In the genomic region with DNA sequence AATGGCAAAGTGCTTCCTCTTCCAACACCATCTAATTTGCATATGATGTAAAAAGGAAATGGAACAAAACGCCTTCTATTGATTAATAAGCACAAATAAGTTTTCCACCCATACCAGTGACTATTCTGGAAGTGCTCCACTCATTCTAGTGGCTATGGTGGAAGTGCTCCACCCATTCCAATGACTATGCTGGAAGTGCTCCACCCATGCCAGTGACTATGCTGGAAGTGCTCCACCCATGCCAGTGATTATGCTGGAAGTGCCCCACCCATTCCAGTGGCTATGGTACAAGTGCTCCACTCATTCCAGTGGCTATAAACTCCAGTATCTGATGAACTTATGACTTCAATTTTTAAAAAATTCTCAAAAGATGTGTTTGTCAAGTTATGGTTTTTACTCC, we compare ENCODE assay signal across 24 mouse cellular contexts.
DNase-seq lines count a peak whose midpoint lies in the region; ATAC-seq and TF ChIP-seq lines count a peak whose summit lies in the region.
"Had no signal": no experiment of that assay in that cellular context is flagged by ENCODE, and none has a peak within 500 bp of the region (broad histone marks: within the 10 kb centered on the region; RNA-seq: fewer than 3 reads in every experiment).

No protein-coding gene starts in this region.

- no peaks in the 10 kb centered on the region for H3K4me1 ChIP-seq in heart, embryonic 14.5 days (ENCODE audit: control insufficient read depth in 2 of 2, insufficient read depth in 2 of 2, low read length in 2 of 2)
- H3K4me1 ChIP-seq in lung, postnatal 0 days (ENCODE audit: insufficient read depth, low read depth, low read length) = peaks cover 4% of the 10 kb centered on the region; the same call in 1 of the 2 replicates
- peaks cover 5% of the 10 kb centered on the region for H3K4me1 ChIP-seq in lung, adult 2 months (ENCODE audit: control insufficient read depth, insufficient read depth, low read length)
- peaks cover 8% of the 10 kb centered on the region for H3K4me1 ChIP-seq in brown adipose tissue, adult 24 weeks (ENCODE audit: control insufficient read depth, insufficient read depth, insufficient read length, low read length)
- H3K4me1 ChIP-seq: embryonic facial prominence, embryonic 12.5 days; embryonic facial prominence, embryonic 15.5 days; hindbrain, embryonic 12.5 days; hindbrain, embryonic 15.5 days had no signal

- no peak for DNase-seq in gastrocnemius, adult 2 months
- no peak for DNase-seq in gastrocnemius, postnatal 36 days
- DNase-seq in heart, postnatal 4 days = no peak
- peak; percentile 22 for DNase-seq in lung, postnatal 0 days (ENCODE audit: low spot score)
- DNase-seq in lung, adult 2 months = no peak
- DNase-seq in layer of hippocampus, postnatal 36 days = no peak
- DNase-seq: adrenal gland, adult 8-10 months; adrenal gland, postnatal 25 days; cerebellum, adult 18-20 months; cerebellum, adult 9-10 months; cerebellum, postnatal 14 days; forebrain, postnatal 0 days; gastrocnemius, postnatal 25 days; heart, postnatal 14 days had no signal

- 69% methylated on average over 1 of the region's 1 CpGs for WGBS in heart, embryonic 14.5 days
- WGBS in lung, postnatal 0 days = 53% methylated on average over 1 of the region's 1 CpGs
- 36% methylated on average over 1 of the region's 1 CpGs for WGBS in lung, adult 2 months

- H3K4me2 ChIP-seq in heart, embryonic 14.5 days (ENCODE audit: low read length) = no peak overlapping the region
- no peak overlapping the region for H3K4me2 ChIP-seq in lung, postnatal 0 days (replicated peaks; ENCODE audit: low read depth, low read length)
- H3K4me2 ChIP-seq: embryonic facial prominence, embryonic 12.5 days; embryonic facial prominence, embryonic 15.5 days; heart, embryonic 12.5 days; hindbrain, embryonic 12.5 days; hindbrain, embryonic 15.5 days had no signal

- H3K4me3 ChIP-seq in gastrocnemius, adult 2 months = no peak overlapping the region
- H3K4me3 ChIP-seq in heart, embryonic 14.5 days (ENCODE audit: control insufficient read depth in 1 of 2, insufficient read depth in 1 of 2, low read depth in 1 of 2, low read length in 2 of 2) = no peak overlapping the region
- no peak overlapping the region for H3K4me3 ChIP-seq in lung, postnatal 0 days (ENCODE audit: low read depth, low read length)
- no peak overlapping the region for H3K4me3 ChIP-seq in lung, adult 2 months (replicated peaks; ENCODE audit: extremely low read depth, low read depth, low read length)
- no peak overlapping the region for H3K4me3 ChIP-seq in brown adipose tissue, adult 24 weeks (ENCODE audit: insufficient read depth, low read depth, low read length)
- H3K4me3 ChIP-seq: embryonic facial prominence, embryonic 12.5 days; embryonic facial prominence, embryonic 15.5 days; heart, embryonic 12.5 days; hindbrain, embryonic 12.5 days; hindbrain, embryonic 15.5 days had no signal

- H3K27me3 ChIP-seq in heart, embryonic 14.5 days (ENCODE audit: control insufficient read depth, insufficient read depth, low read length) = no peaks in the 10 kb centered on the region
- H3K27me3 ChIP-seq in lung, postnatal 0 days (replicated peaks; ENCODE audit: insufficient read depth, low read length) = no peaks in the 10 kb centered on the region
- H3K27me3 ChIP-seq: embryonic facial prominence, embryonic 12.5 days; embryonic facial prominence, embryonic 15.5 days; heart, embryonic 12.5 days; hindbrain, embryonic 12.5 days; hindbrain, embryonic 15.5 days had no signal

- no peaks in the 10 kb centered on the region for H3K36me3 ChIP-seq in heart, embryonic 14.5 days (ENCODE audit: control insufficient read depth, insufficient read depth, low read length)
- H3K36me3 ChIP-seq in lung, postnatal 0 days (ENCODE audit: insufficient read depth, low read length) = no peaks in the 10 kb centered on the region
- H3K36me3 ChIP-seq: embryonic facial prominence, embryonic 12.5 days; embryonic facial prominence, embryonic 15.5 days; heart, embryonic 12.5 days; hindbrain, embryonic 12.5 days; hindbrain, embryonic 15.5 days had no signal

- TF ChIP-seq EP300 in lung, postnatal 0 days (IDR thresholded peaks at IDR 0.05) = peak; percentile 87

- TF ChIP-seq POLR2A in lung, adult 2 months (IDR thresholded peaks at IDR 0.05; ENCODE audit: borderline replicate concordance, extremely low read depth, low read depth, low read length) = no peak

- ATAC-seq in heart, embryonic 14.5 days (ENCODE audit: insufficient number of reproducible peaks, insufficient read depth, low FRiP score, low read depth) = 0 out of 2 replicates have a peak, but pooled peaks have one; percentile 39
- peak; percentile 70 for ATAC-seq in lung, postnatal 0 days
- ATAC-seq: activated CD4-positive, CD25-positive, alpha-beta regulatory T cell, adult 4 months; forebrain, embryonic 14.5 days; forebrain, postnatal 0 days; intestine, embryonic 16.5 days had no signal

- no peaks in the 10 kb centered on the region for H3K9me3 ChIP-seq in heart, embryonic 14.5 days (ENCODE audit: control insufficient read depth, low read length)
- H3K9me3 ChIP-seq in lung, postnatal 0 days (ENCODE audit: low read length) = no peaks in the 10 kb centered on the region
- H3K9me3 ChIP-seq: embryonic facial prominence, embryonic 12.5 days; embryonic facial prominence, embryonic 15.5 days; hindbrain, embryonic 12.5 days; hindbrain, embryonic 15.5 days had no signal

- no peak for TF ChIP-seq CTCF in gastrocnemius, adult 2 months (IDR thresholded peaks at IDR 0.05)
- TF ChIP-seq CTCF in lung, postnatal 0 days (IDR thresholded peaks at IDR 0.05) = no peak
- TF ChIP-seq CTCF in lung, adult 2 months (IDR thresholded peaks at IDR 0.05; ENCODE audit: insufficient read depth, low read length) = no peak

- no peak overlapping the region for H3K9ac ChIP-seq in heart, embryonic 14.5 days (ENCODE audit: low read length)
- no peak overlapping the region for H3K9ac ChIP-seq in lung, postnatal 0 days (replicated peaks; ENCODE audit: low read depth)
- H3K9ac ChIP-seq: embryonic facial prominence, embryonic 12.5 days; embryonic facial prominence, embryonic 15.5 days; forebrain, postnatal 0 days; heart, embryonic 12.5 days; hindbrain, embryonic 12.5 days; hindbrain, embryonic 15.5 days had no signal

- intact Hi-C loops in gastrocnemius, adult 2 months (cut with DNase I) = no loop called here
- intact Hi-C loops in gastrocnemius, postnatal 36 days (cut with DNase I) = no loop called here

- H3K27ac ChIP-seq in gastrocnemius, adult 2 months = peak overlapping the region; percentile 41
- H3K27ac ChIP-seq in heart, embryonic 14.5 days (replicated peaks in 1 of 2; ENCODE audit: control insufficient read depth in 1 of 2, insufficient read depth in 1 of 2, low read depth in 2 of 2, low read length in 2 of 2) = no peak overlapping the region
- H3K27ac ChIP-seq in lung, postnatal 0 days (ENCODE audit: low read length) = 0 out of 2 replicates have a peak overlapping the region, but pooled peaks have one; percentile 33
- H3K27ac ChIP-seq in brown adipose tissue, adult 24 weeks (replicated peaks; ENCODE audit: low read depth, low read length) = peak overlapping the region; percentile 38; the same call in 1 of the 2 replicates
- H3K27ac ChIP-seq: embryonic facial prominence, embryonic 12.5 days; embryonic facial prominence, embryonic 15.5 days; hindbrain, embryonic 12.5 days; hindbrain, embryonic 15.5 days had no signal

Comparison
In these comparisons a context has a peak if more than half of its experiments do, and no peak if none do; other contexts are left out.
1. H3K27ac ChIP-seq: peak in gastrocnemius, adult 2 months (single experiment), lung, postnatal 0 days (single experiment) and brown adipose tissue, adult 24 weeks (single experiment); none in heart, embryonic 14.5 days (0 of 2).